Mouse (Mus musculus): Measurements from ENCODE around the gene Vegfb.

Gene Vegfb

GRCm38 (mm10) chr19:6987061-6987903 is at the start of gene Vegfb:
Gene Vegfb, minus strand, starts transcription at chr19:6987651.
- DNase-seq, result peak; percentile 79 to 83

GRCm38 (mm10) chr19:7034006-7034405 is 46.6 kb upstream of the Vegfb start:
- no peak for DNase-seq

- no peak for DNase-seq
Measured at GRCm38 (mm10) chr19:7029531-7029930, 42.1 kb upstream of the Vegfb start.

DNA sequence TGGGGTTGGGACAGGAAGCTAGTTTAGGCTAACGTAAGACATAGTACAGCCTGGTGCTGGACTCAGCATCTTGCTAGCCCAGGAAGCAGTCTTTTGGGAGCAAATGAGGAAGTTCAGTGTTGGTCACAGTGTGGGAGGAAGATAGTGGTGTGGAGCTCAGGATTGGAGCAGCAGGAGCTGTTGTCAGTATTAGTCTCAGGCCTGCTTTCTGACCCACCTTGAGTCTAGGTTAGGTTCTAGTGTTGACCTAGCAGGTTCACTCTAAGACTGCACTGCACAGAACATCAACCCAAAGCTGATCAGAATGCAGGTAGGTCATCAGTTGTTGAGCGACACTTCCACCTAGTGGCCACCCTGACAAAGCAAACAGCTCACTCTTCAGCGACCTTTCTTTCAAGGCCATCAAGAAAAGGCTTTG is 32.8 kb upstream of the Vegfb start:
- peak; percentile 75 to 77 for DNase-seq

DNA sequence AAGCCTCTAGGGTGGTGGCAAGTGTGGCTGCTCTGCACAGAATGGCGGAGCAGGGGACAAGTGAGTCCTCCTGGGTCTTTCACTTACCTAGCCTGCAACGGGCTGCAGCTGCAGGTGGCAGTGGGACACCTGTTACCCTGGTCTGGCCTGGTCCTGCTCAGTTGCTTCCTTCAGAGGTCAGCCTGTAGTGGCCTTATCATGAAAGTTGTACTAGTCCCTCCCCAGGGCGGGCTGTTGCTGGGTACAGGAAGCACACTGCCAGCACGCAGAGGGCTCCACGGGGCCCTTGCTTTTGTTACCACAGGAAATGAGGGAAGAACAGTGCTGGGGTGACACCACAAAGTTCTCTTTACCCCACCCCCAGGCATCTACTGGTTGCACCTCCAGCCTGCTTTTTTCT is 31.7 kb upstream of the Vegfb start, which contains the start of gene Fermt3:
Gene Fermt3, minus strand, starts transcription at position 279 of the 400 bp plus-strand sequence.
- DNase-seq, result peak; percentile 84 to 88

GRCm38 (mm10) chr19:7018546-7018945 is 31.1 kb upstream of the Vegfb start:
- peak; percentile 37 for DNase-seq

- peak; percentile 58 to 72 for DNase-seq
Measured at GRCm38 (mm10) chr19:7017541-7018457, 30.3 kb upstream of the Vegfb start.

DNA sequence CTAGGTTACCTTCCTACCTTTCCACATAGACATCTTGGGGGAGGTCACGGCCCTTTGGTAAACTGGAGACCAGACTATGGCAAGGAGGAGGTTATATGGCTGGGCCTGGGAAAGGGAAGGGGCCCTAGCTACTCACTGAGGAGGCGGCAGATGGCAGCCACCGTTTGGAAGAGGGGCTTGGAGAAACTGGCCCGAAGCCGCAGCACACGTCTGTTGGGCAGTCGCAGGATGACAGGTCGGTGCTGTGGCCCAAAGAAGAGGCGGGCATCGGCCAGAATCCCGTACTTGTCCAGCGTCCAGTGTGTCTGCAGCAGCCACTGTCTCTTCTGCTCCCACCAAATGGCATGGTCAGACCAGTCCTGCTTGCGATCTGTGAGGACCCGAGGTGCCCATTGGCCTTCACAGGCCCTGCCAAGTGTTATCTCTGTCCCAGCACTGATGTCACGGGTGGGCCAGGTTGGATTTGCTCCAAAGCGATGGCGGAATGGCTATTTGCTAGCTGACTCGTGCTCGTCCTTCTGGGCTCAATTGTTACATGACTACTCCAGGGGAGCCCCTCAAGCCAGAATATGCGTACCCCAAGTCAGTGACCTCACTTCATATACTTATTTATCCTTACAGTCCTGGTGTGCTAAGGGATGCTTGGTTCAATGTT is 27.2 kb upstream of the Vegfb start:
- DNase-seq, result no peak

GRCm38 (mm10) chr19:7013984-7014383 is 26.5 kb upstream of the Vegfb start:
- DNase-seq, result no peak

GRCm38 (mm10) chr19:7012426-7012825 is 25.0 kb upstream of the Vegfb start:
- no peak for DNase-seq

DNA sequence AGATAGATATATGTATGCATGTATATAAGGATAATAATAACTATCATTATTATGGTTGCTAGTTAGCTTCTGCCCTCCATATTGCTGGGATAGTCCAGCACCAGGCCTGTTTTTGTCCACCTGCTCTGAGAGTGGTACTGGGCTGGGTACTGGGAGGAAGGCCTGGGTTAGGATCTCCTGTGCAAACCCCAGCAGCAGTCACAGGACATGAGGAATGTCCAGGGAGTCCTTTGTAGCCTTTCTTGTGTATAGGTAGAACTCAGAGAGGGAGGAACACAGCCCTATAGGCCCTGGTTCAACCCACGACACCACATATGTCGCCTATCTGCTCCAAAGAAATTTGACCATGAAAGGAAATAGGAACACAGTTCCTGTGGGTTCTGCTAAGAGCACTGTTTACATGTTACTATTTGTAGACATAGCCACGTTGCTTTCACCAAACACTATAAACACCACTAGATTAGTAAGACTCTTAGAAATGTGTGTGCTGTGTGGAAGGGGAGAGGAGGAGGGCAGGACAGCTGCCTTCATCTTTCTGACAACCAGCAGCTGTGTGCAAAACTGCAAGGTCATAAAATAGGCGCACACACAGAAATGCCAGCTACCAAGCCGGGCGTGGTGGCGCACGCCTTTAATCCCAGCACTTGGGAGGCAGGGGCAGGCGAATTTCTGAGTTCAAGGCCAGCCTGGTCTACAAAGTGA is 19.6 kb upstream of the Vegfb start:
- DNase-seq, result no peak

DNA sequence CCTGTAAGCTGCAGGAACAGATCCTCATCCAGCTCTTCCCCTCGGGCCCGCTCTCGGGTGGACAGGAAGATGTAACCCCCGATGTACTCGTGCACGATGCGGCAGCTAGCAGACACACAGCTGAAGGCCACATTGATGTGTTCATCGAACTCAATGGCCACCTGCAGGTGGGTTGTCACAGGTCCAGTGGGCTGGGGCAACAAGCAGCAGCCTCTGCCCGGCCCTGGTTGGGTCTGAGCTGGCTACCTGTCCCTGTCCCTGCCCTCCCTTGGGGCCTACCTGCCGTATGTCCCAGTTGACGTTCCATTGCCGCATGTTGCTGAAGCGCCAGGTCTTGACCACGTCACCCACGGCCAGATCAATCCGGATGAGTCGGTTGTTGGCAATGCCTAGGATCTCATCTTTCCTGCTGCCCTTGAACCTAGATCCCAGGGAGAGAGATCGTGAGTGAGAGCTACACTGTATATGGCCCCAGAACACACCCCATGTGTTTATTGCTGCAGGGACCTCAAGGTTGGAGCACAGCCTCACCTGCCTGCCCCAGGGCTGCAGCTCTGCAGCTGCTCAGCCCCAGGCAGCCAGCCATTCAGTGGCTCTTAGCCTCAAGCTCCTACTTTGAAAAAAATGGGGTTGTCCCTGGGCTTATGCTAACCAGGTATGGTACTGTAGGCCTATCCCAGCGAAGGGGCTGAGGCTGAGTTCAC is 12.1 kb upstream of the Vegfb start:
- peak in 1 of 2 experiments; percentile 19 for DNase-seq

GRCm38 (mm10) chr19:6997721-6998290 is 10.4 kb upstream of the Vegfb start:
- DNase-seq, result peak in 1 of 2 experiments; percentile 54

GRCm38 (mm10) chr19:6996006-6996405 is 8.6 kb upstream of the Vegfb start, which contains the start of the genes Nudt22 and Trpt1:
Gene Nudt22, minus strand, starts transcription at chr19:6996117.
Gene Trpt1, plus strand, starts transcription at chr19:6996131.
- peak; percentile 61 to 73 for DNase-seq

DNA sequence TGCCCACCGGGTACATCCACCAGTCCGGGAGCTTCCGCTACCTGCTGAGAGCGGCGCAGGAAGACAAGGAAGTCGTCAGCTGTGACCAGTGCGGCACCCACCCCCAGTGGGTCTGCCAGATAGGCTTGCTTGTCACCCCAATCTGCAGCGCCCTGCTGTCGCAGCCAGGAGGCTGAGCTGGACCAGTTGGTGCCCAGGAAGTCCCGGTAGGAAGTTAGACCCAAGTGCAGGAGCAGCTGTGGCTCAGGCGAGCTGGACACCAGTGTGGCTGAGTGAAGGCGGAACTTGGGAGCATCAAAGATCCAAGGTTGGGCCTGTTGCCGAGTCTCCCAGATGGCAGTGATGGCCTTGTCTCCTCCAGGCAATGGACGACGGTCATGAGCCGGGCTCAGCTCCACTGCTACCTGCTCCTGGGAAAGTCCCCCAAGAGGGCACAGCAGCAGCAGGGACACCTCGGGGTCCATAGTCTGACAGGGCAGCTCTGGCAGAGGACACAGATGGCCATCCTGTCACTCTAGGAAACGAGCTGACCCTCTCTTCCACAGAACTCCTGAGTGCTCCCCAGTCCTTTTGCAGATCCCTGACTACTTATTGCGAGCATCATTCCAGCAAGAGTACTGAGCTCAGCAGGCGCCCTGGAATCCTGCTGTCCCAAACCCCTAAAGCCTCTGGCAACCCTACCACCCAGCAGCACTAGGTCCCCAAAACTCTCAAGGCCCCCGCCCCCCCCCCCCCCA is 8.0 kb upstream of the Vegfb start:
- peak in 1 of 2 experiments; percentile 44 for DNase-seq

DNA sequence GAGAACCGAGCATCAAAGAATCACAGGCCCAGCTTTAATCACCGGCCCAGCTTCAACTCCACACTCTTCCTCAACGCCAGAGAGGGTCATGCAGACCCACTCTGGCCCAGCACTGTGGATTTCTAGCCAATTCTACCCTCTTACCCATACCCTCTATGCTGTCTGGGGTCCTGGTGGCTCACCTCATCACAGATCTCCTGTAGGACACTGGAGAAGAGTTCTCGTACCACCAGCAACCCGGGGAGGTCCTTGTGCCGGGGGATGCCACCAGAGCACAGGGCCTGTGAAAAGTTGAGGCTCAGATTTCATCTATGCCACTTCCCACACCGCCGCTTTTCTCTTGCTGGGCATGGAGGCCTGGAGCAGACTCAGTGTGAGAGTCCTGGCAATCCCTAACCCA is 7.0 kb upstream of the Vegfb start:
- DNase-seq, result no peak

GRCm38 (mm10) chr19:6994002-6994401 is 6.6 kb upstream of the Vegfb start:
- no peak for DNase-seq

DNA sequence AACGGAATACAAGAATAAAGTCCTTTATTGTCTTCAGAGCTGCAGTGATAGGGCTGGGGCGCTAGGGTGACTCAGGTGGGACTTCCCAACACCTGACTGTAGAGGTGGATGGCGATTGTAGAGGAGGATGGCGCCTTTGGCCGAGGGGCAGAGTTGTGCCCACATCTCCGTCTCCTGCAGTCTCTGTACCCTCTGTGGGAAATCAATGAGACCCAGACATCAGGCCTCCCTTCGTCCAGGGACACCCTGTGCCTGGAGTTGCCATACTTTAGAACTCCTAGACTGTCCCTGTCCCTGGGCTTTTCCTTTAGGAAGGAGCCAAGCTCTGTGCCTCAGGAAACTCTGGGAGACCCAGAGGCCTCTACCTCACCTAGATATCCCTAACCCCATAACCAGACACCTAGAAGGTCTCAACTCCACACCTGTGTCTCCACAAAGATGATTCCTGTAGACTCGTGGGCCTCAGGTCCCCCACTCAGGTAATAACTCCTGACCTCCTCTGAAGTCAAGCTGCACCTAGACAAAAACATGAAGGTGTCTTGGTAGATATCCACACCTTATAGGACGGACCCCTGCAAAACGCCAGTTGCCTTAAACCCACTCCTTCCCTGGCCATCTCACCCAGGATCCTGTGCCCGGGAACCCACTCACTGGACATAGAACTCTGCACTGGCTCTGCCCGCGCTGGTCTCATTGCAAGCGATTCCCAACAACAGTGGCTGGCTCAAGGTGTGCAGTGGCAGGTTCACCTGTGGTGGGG is 5.7 kb upstream of the Vegfb start:
- DNase-seq, result peak in 1 of 2 experiments; percentile 33
